Mouse (Mus musculus) left cerebral cortex, adult 11 months (tissue): ENCODE data around the gene Slc25a42.

ENCODE experiments used
- DNase-seq: peaks from one replicate; pipeline ENCODE4 v3.0.0; 2022; ENCODE audit warnings: low spot score

Gene Slc25a42

GRCm38 (mm10) chr8:70214411-70214810, 2.3 kb upstream of the Slc25a42 start:
- DNase-seq: no peak

- DNase-seq: no peak
Observed at GRCm38 (mm10) chr8:70211726-70212111, 386 bp downstream of the Slc25a42 start.

- DNase-seq: no peak
Observed at GRCm38 (mm10) chr8:70211275-70211674, 830 bp downstream of the Slc25a42 start.

GRCm38 (mm10) chr8:70210538-70210937, 1.6 kb downstream of the Slc25a42 start:
- DNase-seq: no peak

GRCm38 (mm10) chr8:70208130-70208529, 4.0 kb downstream of the Slc25a42 start:
- DNase-seq: no peak

GRCm38 (mm10) chr8:70204757-70205156, 7.3 kb downstream of the Slc25a42 start:
- DNase-seq: no peak

GRCm38 (mm10) chr8:70203072-70203471, 9.0 kb downstream of the Slc25a42 start:
- no peak for DNase-seq

GRCm38 (mm10) chr8:70201417-70201816, 10.7 kb downstream of the Slc25a42 start:
- no peak for DNase-seq

- DNase-seq: no peak
Observed at GRCm38 (mm10) chr8:70200098-70200681, 11.9 kb downstream of the Slc25a42 start.

GRCm38 (mm10) chr8:70197603-70198002, 14.5 kb downstream of the Slc25a42 start:
- DNase-seq: no peak

GRCm38 (mm10) chr8:70195762-70196161, 16.3 kb downstream of the Slc25a42 start:
- no peak for DNase-seq

GRCm38 (mm10) chr8:70194191-70194590, 17.9 kb downstream of the Slc25a42 start:
- DNase-seq: no peak

- DNase-seq: no peak
Observed at GRCm38 (mm10) chr8:70193238-70193637, 18.9 kb downstream of the Slc25a42 start.

- DNase-seq: no peak
Observed at GRCm38 (mm10) chr8:70188707-70189106, 23.4 kb downstream of the Slc25a42 start.

GRCm38 (mm10) chr8:70183194-70183593, 28.9 kb downstream of the Slc25a42 start:
- DNase-seq: no peak

- DNase-seq: no peak
Observed at GRCm38 (mm10) chr8:70181903-70182252, 30.2 kb downstream of the Slc25a42 start.

- no peak for DNase-seq
Observed at GRCm38 (mm10) chr8:70181212-70181902, 30.7 kb downstream of the Slc25a42 start.

- no peak for DNase-seq
Observed at GRCm38 (mm10) chr8:70179082-70179481, 33.0 kb downstream of the Slc25a42 start.

GRCm38 (mm10) chr8:70178231-70178630, 33.9 kb downstream of the Slc25a42 start:
- DNase-seq: no peak

- DNase-seq: no peak
Observed at GRCm38 (mm10) chr8:70174079-70174478, 38.0 kb downstream of the Slc25a42 start.

GRCm38 (mm10) chr8:70173320-70173719, 38.8 kb downstream of the Slc25a42 start:
- no peak for DNase-seq

- DNase-seq: peak; percentile 94
Observed at GRCm38 (mm10) chr8:70172043-70172681, 39.9 kb downstream of the Slc25a42 start, which contains the start of gene Tmem161a. Gene Tmem161a, plus strand, starts transcription at chr8:70172356.

- DNase-seq: no peak
Observed at GRCm38 (mm10) chr8:70171240-70171639, 40.9 kb downstream of the Slc25a42 start.
